Mouse (Mus musculus) midbrain, embryonic 12.5 days (tissue): Measurements from ENCODE around the gene Alppl2. TPM values are rescaled to one million over a fixed set of nuclear protein-coding genes. Genes with fewer than 3 reads are reported as not detected.

Experiments
- ATAC-seq: fragments of 200-750 bp; cut with Nextera tagmentation; 2 replicates; pipeline ENCODE4 v1.8.0; 2017; ENCODE audit warnings: low read depth, moderate TSS enrichment, moderate library complexity; ENCODE audit not compliant: low FRiP score
- H3K27ac ChIP-seq: fragments of 300-500 bp; sonication (generic); replicated peaks from 2 replicates; pipeline ENCODE4 v1.5.1; 2016; ENCODE audit warnings: mild to moderate bottlenecking
- H3K27me3 ChIP-seq: fragments of 300-500 bp; sonication (generic); 2 replicates; pipeline ENCODE4 v1.6.1; 2016; ENCODE audit warnings: mild to moderate bottlenecking
- H3K36me3 ChIP-seq: fragments of 300-500 bp; sonication (generic); 2 replicates; pipeline ENCODE4 v1.6.1; 2016
- H3K4me1 ChIP-seq: fragments of 300-500 bp; sonication (generic); 2 replicates; pipeline ENCODE4 v1.6.1; 2016
- H3K4me2 ChIP-seq: fragments of 300-500 bp; sonication (generic); replicated peaks from 2 replicates; pipeline ENCODE4 v1.6.1; 2016; ENCODE audit warnings: mild to moderate bottlenecking, moderate library complexity
- H3K4me3 ChIP-seq: fragments of 300-500 bp; sonication (generic); 2 replicates; pipeline ENCODE4 v1.5.1; 2016; ENCODE audit warnings: mild to moderate bottlenecking
- H3K9ac ChIP-seq: fragments of 300-500 bp; sonication (generic); replicated peaks from 2 replicates; pipeline ENCODE4 v1.6.1; 2016; ENCODE audit warnings: mild to moderate bottlenecking, moderate library complexity
- H3K9me3 ChIP-seq: fragments of 300-500 bp; sonication (generic); 2 replicates; pipeline ENCODE4 v1.6.1; 2016; ENCODE audit warnings: mild to moderate bottlenecking
- WGBS: fragments of 180-500 bp; shearing (Covaris S2); methylation state at CpG from one replicate; pipeline ENCODE4 v1.1.7; 2016; 5-methylcytosine and 5-hydroxymethylcytosine counted together
- polyA plus RNA-seq: library from polyadenylated mRNA; unstranded; fragments of >200 nt; fragmentation: Nextera tagmentation; extraction: Ambion mirVana; gene quantifications from 2 replicates; pipeline ENCODE4 v1.2.1, GENCODE M21; 2016

The Alppl2 gene
- polyA plus RNA-seq, 1 experiment from 2014 or later: not detected

DNA sequence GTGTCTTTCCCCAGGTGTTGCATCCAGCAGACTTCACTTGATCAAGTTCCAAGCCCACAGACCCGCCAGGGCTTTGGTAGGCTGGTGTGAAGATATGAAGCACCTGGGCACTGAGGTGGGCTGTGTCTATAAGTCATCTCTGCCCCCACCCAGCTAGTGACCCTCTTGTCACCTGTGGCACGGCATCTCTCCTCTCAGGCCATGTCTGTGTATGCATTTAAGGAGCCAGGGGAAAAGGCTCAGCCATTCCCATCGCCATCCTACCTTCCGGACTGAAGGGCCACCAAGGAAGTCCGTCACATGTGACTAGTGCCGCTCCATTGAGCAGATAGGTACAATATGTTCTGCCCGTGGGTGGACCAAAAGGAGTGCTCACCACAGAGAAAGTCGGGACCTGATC lies 5.9 kb upstream of the Alppl2 start:
- peaks cover 5% of the 10 kb centered on the region for H3K4me1 ChIP-seq
- H3K4me2 ChIP-seq: no peak overlapping the region
- H3K36me3 ChIP-seq: no peaks in the 10 kb centered on the region
- H3K9me3 ChIP-seq: no peaks in the 10 kb centered on the region
- no peak overlapping the region for H3K9ac ChIP-seq
- WGBS: 77% methylated on average over 8 of the region's 8 CpGs
- H3K4me3 ChIP-seq: no peak overlapping the region
- no peak overlapping the region for H3K27ac ChIP-seq
- no peak for ATAC-seq
- peaks cover 30% of the 10 kb centered on the region for H3K27me3 ChIP-seq

DNA sequence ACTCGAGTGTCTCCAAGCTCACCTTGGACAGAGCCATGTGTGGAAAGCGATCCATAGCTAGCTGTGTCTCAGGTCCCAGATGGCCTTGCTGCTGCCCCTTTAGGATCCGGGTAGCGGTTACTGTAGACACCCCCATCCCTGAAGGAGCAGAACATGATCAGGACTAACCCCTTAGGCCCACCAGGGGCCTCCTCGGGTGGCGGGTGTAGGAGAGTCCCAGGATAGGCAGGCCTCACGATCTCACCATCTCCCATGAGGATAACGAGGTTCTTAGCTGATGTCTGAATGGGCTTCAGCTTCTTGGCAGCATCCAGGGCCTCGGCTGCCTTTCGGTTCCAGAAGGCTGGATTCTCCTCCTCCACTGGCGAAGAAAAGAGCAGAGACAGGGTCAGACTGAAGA lies 477 bp downstream of the Alppl2 start:
- Histone ChIP-seq H3K4me2 (no peak overlapping the region), H3K36me3 (no peaks in the 10 kb centered on the region), H3K27ac (no peak overlapping the region), H3K4me1 (no peaks in the 10 kb centered on the region), H3K9me3 (no peaks in the 10 kb centered on the region), H3K9ac (no peak overlapping the region), H3K27me3 (no peaks in the 10 kb centered on the region), H3K4me3 (no peak overlapping the region)
- no peak for ATAC-seq
- 92% methylated on average over 11 of the region's 11 CpGs for WGBS

GRCm38 (mm10) chr1:87086964-87087363 lies 2.8 kb downstream of the Alppl2 start:
- Histone ChIP-seq H3K36me3 (no peaks in the 10 kb centered on the region), H3K27me3 (no peaks in the 10 kb centered on the region), H3K27ac (no peak overlapping the region), H3K9ac (no peak overlapping the region), H3K4me2 (no peak overlapping the region), H3K4me3 (no peak overlapping the region), H3K4me1 (no peaks in the 10 kb centered on the region), H3K9me3 (no peaks in the 10 kb centered on the region)
- WGBS: 68% methylated on average over 17 of the region's 17 CpGs
- ATAC-seq: no peak

GRCm38 (mm10) chr1:87086196-87086595 lies 3.5 kb downstream of the Alppl2 start:
- H3K36me3 ChIP-seq: no peaks in the 10 kb centered on the region
- H3K27me3 ChIP-seq: no peaks in the 10 kb centered on the region
- H3K27ac ChIP-seq: no peak overlapping the region
- H3K4me2 ChIP-seq: no peak overlapping the region
- no peaks in the 10 kb centered on the region for H3K4me1 ChIP-seq
- ATAC-seq: no peak
- no peak overlapping the region for H3K4me3 ChIP-seq
- WGBS: 86% methylated on average over 4 of the region's 4 CpGs
- no peak overlapping the region for H3K9ac ChIP-seq
- no peaks in the 10 kb centered on the region for H3K9me3 ChIP-seq

- 90% methylated on average over 8 of the region's 8 CpGs for WGBS
- Histone ChIP-seq H3K4me3 (no peak overlapping the region), H3K9me3 (no peaks in the 10 kb centered on the region), H3K27ac (no peak overlapping the region), H3K9ac (no peak overlapping the region), H3K4me1 (no peaks in the 10 kb centered on the region), H3K36me3 (no peaks in the 10 kb centered on the region), H3K4me2 (no peak overlapping the region), H3K27me3 (no peaks in the 10 kb centered on the region)
- ATAC-seq: no peak
These were observed 16.0 kb downstream of the Alppl2 start for GRCm38 (mm10) chr1:87073776-87074175.

- Histone ChIP-seq H3K27me3 (no peaks in the 10 kb centered on the region), H3K27ac (no peak overlapping the region), H3K4me3 (no peak overlapping the region), H3K36me3 (no peaks in the 10 kb centered on the region), H3K9ac (no peak overlapping the region), H3K4me2 (no peak overlapping the region), H3K9me3 (no peaks in the 10 kb centered on the region), H3K4me1 (no peaks in the 10 kb centered on the region)
- 53% methylated on average over 16 of the region's 16 CpGs for WGBS
- no peak for ATAC-seq
These were observed 19.0 kb downstream of the Alppl2 start for GRCm38 (mm10) chr1:87070720-87071119.

DNA sequence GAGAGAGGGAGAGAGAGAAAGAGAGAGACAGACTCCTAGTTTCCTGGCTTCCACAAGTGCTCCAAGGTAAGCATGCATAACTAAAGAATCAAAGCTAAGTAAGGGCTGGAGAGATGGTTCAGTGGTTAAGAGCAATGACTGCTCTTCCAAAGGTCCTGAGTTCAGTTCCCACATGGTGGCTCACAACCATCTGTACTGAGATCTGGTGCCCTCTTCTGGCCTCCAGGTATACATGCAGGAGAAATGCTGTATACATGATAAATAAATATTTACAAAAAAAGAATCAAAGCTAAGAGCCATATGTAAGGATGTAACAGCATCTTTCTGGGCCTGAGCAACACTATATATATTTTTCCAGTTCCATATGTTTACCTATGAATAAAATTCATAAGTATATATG lies 28.8 kb downstream of the Alppl2 start:
- no peak for ATAC-seq
- H3K36me3 ChIP-seq: no peaks in the 10 kb centered on the region
- no peak overlapping the region for H3K4me2 ChIP-seq
- H3K27me3 ChIP-seq: no peaks in the 10 kb centered on the region
- no peak overlapping the region for H3K4me3 ChIP-seq
- H3K4me1 ChIP-seq: no peaks in the 10 kb centered on the region
- H3K9ac ChIP-seq: no peak overlapping the region
- no peak overlapping the region for H3K27ac ChIP-seq
- no peaks in the 10 kb centered on the region for H3K9me3 ChIP-seq

DNA sequence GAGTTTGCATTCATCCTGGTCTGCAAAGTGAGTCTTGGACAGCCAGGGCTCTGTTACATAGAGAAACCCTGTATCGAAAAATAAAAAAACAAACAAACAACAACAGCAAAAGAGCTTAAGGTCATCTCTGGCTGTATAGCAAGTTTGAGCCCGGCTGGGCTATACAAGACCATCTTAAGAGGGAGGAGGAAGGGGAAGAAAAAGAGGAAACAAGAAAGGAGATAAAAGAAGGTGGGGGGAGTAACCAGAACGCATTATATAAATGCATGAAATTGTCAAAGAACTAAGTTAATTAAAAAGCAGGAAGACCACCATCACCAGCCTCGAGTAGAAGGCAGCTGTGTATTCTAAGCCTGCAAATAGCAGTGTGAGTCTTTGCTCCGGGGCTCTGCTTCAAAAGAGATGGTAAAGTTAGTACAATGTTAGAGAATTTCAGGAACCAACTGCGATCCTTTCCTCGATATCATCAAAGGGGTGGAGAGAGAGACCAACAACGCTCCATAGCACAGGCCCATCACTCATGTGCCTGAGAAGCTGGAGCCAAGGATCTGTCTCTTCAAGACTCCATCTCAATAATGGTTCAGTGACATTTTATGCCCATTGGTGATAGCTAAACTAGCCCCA lies 30.6 kb downstream of the Alppl2 start:
- Histone ChIP-seq H3K27me3 (no peaks in the 10 kb centered on the region), H3K4me2 (no peak overlapping the region), H3K9me3 (no peaks in the 10 kb centered on the region), H3K9ac (no peak overlapping the region), H3K4me3 (no peak overlapping the region), H3K27ac (no peak overlapping the region), H3K4me1 (no peaks in the 10 kb centered on the region), H3K36me3 (no peaks in the 10 kb centered on the region)
- ATAC-seq: no peak
- WGBS: 80% methylated on average over 8 of the region's 8 CpGs

- no peaks in the 10 kb centered on the region for H3K4me1 ChIP-seq
- no peak overlapping the region for H3K4me3 ChIP-seq
- H3K9me3 ChIP-seq: no peaks in the 10 kb centered on the region
- no peak overlapping the region for H3K27ac ChIP-seq
- no peaks in the 10 kb centered on the region for H3K27me3 ChIP-seq
- ATAC-seq: no peak
- no peaks in the 10 kb centered on the region for H3K36me3 ChIP-seq
- 79% methylated on average over 4 of the region's 4 CpGs for WGBS
- no peak overlapping the region for H3K4me2 ChIP-seq
- no peak overlapping the region for H3K9ac ChIP-seq
These were observed 32.7 kb downstream of the Alppl2 start for GRCm38 (mm10) chr1:87057075-87057474.

DNA sequence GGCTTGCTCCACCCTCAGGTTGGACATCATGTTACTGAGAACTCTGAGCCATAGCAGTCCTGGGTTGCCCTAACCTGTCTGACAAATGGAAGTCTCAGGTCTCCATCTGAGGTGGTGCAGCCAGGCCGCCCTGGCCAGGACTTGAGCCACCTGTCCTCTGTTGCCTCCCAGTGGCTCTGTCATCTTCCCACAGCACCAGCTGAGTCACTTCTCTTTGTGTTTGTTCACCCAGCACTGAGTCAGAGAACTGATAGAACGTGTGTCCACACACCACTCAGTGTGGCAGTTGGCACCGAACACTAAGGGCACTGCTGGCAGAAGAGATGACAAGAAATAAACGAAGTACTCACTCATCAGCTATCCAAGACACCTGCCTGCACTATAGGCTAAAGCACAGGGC lies 38.4 kb downstream of the Alppl2 start:
- no peak for ATAC-seq
- WGBS: 85% methylated on average over 4 of the region's 4 CpGs
- Histone ChIP-seq H3K9ac (no peak overlapping the region), H3K4me1 (0 out of 2 replicates have a peak, but pooled peaks cover 6% of the 10 kb centered on the region), H3K27me3 (no peaks in the 10 kb centered on the region), H3K9me3 (no peaks in the 10 kb centered on the region), H3K27ac (no peak overlapping the region), H3K4me2 (no peak overlapping the region), H3K4me3 (no peak overlapping the region), H3K36me3 (peaks cover 24% of the 10 kb centered on the region)

DNA sequence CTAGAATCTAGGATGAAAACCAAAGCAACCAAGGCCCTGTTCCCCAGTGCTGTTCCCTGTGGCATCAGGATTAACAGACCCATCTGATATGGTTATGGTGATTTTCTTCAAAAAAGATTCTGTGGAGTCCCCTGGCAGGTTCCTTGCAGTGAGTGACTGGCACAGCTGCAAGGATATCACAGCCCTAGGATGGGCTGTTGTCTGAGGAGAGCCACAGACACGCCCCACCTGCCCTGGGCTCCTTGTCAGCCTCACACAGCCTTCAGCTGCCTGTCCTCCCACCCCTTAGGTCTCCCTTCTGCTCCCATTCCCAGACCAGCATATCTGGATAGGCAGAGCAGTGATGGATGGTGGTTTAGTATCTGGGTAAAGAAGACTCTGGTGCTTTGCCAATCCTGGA lies 39.0 kb downstream of the Alppl2 start:
- no peak for ATAC-seq
- peaks cover 24% of the 10 kb centered on the region for H3K36me3 ChIP-seq
- WGBS: 75% methylated on average over 1 of the region's 1 CpGs
- H3K9ac ChIP-seq: no peak overlapping the region; the same call in 1 of the 2 replicates
- no peak overlapping the region for H3K4me2 ChIP-seq
- no peaks in the 10 kb centered on the region for H3K9me3 ChIP-seq
- H3K27ac ChIP-seq: no peak overlapping the region
- H3K4me1 ChIP-seq: 0 out of 2 replicates have a peak, but pooled peaks cover 6% of the 10 kb centered on the region
- H3K27me3 ChIP-seq: no peaks in the 10 kb centered on the region
- H3K4me3 ChIP-seq: no peak overlapping the region

DNA sequence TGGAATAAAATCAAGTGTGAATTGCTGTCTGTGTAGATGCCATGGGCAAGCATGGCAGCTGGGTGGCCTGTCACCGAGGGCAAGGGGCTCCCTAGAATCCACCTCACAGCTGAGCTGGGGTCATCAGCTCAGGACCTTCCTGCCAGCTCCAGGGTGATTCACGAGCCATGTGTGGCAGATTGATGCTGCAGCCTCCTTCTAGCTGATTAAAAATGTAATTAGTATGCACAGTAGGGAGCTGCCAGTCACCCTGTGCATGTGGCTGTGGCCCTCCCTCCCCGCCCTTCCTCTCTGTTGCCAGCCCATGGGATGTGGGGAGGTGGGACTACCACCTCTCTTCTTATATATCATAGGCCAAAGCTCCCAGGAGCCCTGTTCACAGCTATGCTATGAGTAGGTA lies 39.7 kb downstream of the Alppl2 start:
- H3K9me3 ChIP-seq: no peaks in the 10 kb centered on the region
- H3K9ac ChIP-seq: no peak overlapping the region
- peaks cover 27% of the 10 kb centered on the region for H3K36me3 ChIP-seq
- H3K27ac ChIP-seq: no peak overlapping the region
- H3K4me1 ChIP-seq: 0 out of 2 replicates have a peak, but pooled peaks cover 6% of the 10 kb centered on the region
- no peak for ATAC-seq
- H3K4me2 ChIP-seq: no peak overlapping the region
- 61% methylated on average over 3 of the region's 3 CpGs for WGBS
- no peaks in the 10 kb centered on the region for H3K27me3 ChIP-seq
- no peak overlapping the region for H3K4me3 ChIP-seq
